Mouse (Mus musculus) cerebellum, adult 9-11 months (tissue): ENCODE measurements around the gene Hivep1.

Source experiments
- DNase-seq: peaks from one replicate; pipeline ENCODE4 v3.0.0; 2022

The Hivep1 gene

DNA sequence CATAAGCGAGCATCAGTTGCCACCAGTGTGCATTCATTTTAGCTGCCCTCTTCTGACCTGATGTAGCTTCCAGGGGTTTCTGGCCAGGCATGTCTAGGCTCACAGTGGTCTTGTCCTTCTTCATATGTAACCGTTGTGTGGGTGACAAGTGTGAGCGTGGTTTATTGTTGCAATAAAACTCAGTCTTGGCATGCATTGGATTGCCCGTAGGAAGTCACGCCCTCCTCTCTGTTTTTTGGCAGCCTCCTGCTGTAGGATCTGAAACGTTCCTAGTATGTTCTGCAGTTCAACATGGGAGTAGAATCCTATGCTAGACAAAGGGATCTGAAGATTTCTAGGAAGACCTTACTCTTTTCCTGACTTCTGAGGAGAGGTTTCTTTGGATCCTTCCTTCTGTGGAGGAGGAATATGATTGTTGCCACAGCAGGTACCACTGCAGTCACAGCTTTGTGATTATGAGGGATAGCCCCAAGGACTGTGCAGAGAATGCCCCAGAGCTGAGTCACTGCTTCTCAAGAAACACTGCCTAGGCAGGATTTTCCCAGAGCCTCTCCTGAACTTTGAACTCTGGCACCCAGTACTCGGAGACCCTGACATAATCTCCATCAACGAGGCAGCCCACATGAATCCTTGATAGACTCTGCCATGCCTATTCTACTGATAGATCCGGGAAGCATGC, 182.1 kb downstream of the Hivep1 start:
- no peak for DNase-seq

DNA sequence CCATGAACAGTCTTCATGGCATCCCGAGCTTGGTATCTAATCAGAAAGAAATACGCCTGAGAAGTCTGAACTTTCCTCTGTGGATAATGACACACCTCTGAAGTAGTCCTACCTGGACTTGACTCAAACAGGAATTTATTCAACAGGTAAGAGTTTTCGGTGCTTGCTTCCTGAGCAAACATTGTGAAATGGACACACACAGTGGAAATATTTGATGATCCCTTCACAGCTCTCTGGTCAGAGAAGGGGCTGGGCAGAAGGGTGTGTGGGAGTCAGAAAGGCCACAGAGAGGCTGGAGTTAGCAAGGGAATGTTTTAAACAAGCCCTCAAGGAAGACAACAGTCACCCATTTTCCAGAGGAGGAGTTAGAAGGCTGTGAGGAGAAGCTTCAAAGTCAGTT, 186.7 kb downstream of the Hivep1 start:
- DNase-seq: no peak

DNA sequence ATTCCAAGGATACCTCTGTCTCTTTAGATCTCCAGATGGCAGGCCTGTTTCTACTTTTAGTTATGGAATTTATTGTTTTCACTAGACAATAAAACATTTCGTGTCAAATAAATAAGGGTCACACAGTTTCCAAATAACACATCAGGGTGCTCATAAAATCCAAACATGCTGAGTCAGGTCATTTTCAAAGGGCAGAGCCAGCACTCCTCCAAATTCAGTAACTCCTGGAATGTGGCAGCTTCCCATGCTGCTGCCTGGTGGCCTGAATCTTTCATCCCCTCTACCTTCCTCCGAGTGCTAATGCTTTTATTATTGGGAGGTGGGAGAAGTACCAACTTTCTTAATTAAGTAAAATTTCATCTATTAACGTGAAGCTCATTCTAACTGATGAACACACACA, 190.3 kb downstream of the Hivep1 start:
- DNase-seq: no peak
